Mouse (Mus musculus) layer of hippocampus, adult 2 months (tissue): ENCODE measurements around the gene Klf12. TPM values are rescaled to one million over a fixed set of nuclear protein-coding genes. Genes with fewer than 3 reads are reported as not detected.

Experiments
- DNase-seq, 2 experiments: peaks; one replicate each; pipeline ENCODE4 v3.0.0; 2022; ENCODE audit warnings: low spot score in 2 of 2
- H3K27ac ChIP-seq: fragments of 200-600 bp; 2 replicates; pipeline ENCODE4 v1.8.1; 2022
- H3K4me3 ChIP-seq: fragments of 200-600 bp; 2 replicates; pipeline ENCODE4 v1.8.1; 2022; ENCODE audit warnings: mild to moderate bottlenecking
- CTCF ChIP-seq: fragments of 200-600 bp; conservative IDR thresholded peaks from 2 replicates; pipeline ENCODE4 v1.8.1; 2022; ENCODE audit warnings: antibody characterized with exemption, mild to moderate bottlenecking, moderate library complexity
- total RNA-seq, 2 experiments: library from RNA; stranded (reverse); gene quantifications; 2 replicates each; pipeline ENCODE4 v1.2.3; 2021

The Klf12 gene
- total RNA-seq, 2 experiments from 2014 or later: 39.2 to 40.1 TPM

- no peak overlapping the region for H3K27ac ChIP-seq
- TF ChIP-seq CTCF: no peak
- no peak overlapping the region for H3K4me3 ChIP-seq
- DNase-seq: no peak
These were observed 187.0 kb downstream of the Klf12 start for GRCm38 (mm10) chr14:100097208-100098189.

GRCm38 (mm10) chr14:100095730-100096129 lies 188.7 kb downstream of the Klf12 start:
- TF ChIP-seq CTCF: no peak

GRCm38 (mm10) chr14:100090517-100090916 lies 194.0 kb downstream of the Klf12 start:
- DNase-seq: no peak
- no peak overlapping the region for H3K27ac ChIP-seq
- peak; percentile 65 for TF ChIP-seq CTCF
- H3K4me3 ChIP-seq: no peak overlapping the region

More at GRCm38 (mm10) chr14:100095730-100096129, 188.7 kb downstream of the Klf12 start:
- Histone ChIP-seq H3K27ac (no peak overlapping the region), H3K4me3 (no peak overlapping the region)
- DNase-seq: no peak

GRCm38 (mm10) chr14:100079620-100080019 lies 204.9 kb downstream of the Klf12 start:
- no peak for TF ChIP-seq CTCF
- no peak for DNase-seq
- Histone ChIP-seq H3K27ac (no peak overlapping the region), H3K4me3 (no peak overlapping the region)

- no peak overlapping the region for H3K4me3 ChIP-seq
- no peak overlapping the region for H3K27ac ChIP-seq
- TF ChIP-seq CTCF: no peak
- DNase-seq: no peak
These were observed 211.9 kb downstream of the Klf12 start for GRCm38 (mm10) chr14:100072431-100073195.

- DNase-seq: no peak
- no peak for TF ChIP-seq CTCF
- Histone ChIP-seq H3K27ac (no peak overlapping the region), H3K4me3 (no peak overlapping the region)
These were observed 214.9 kb downstream of the Klf12 start for GRCm38 (mm10) chr14:100069543-100070090.

- Histone ChIP-seq H3K4me3 (no peak overlapping the region), H3K27ac (no peak overlapping the region)
- DNase-seq: no peak
- TF ChIP-seq CTCF: no peak
These were observed 215.8 kb downstream of the Klf12 start for GRCm38 (mm10) chr14:100068715-100069114.

GRCm38 (mm10) chr14:100062516-100062915 lies 222.0 kb downstream of the Klf12 start:
- TF ChIP-seq CTCF: no peak
- no peak for DNase-seq
- Histone ChIP-seq H3K4me3 (no peak overlapping the region), H3K27ac (no peak overlapping the region)

- TF ChIP-seq CTCF: no peak
- DNase-seq: no peak
These were observed 230.3 kb downstream of the Klf12 start for GRCm38 (mm10) chr14:100054150-100054549.

GRCm38 (mm10) chr14:100053456-100053855 lies 231.0 kb downstream of the Klf12 start:
- Histone ChIP-seq H3K4me3 (no peak overlapping the region), H3K27ac (no peak overlapping the region)
- no peak for DNase-seq
- TF ChIP-seq CTCF: no peak

More at GRCm38 (mm10) chr14:100054150-100054549, 230.3 kb downstream of the Klf12 start:
- Histone ChIP-seq H3K4me3 (no peak overlapping the region), H3K27ac (no peak overlapping the region)

GRCm38 (mm10) chr14:100052876-100053275 lies 231.6 kb downstream of the Klf12 start:
- no peak for TF ChIP-seq CTCF
- Histone ChIP-seq H3K4me3 (no peak overlapping the region), H3K27ac (no peak overlapping the region)
- DNase-seq: no peak

- TF ChIP-seq CTCF: peak; percentile 56
- DNase-seq: no peak
- H3K4me3 ChIP-seq: no peak overlapping the region
- H3K27ac ChIP-seq: no peak overlapping the region
These were observed 239.0 kb downstream of the Klf12 start for GRCm38 (mm10) chr14:100045431-100045830.

GRCm38 (mm10) chr14:100041823-100042222 lies 242.7 kb downstream of the Klf12 start:
- TF ChIP-seq CTCF: no peak
- no peak for DNase-seq
- Histone ChIP-seq H3K27ac (no peak overlapping the region), H3K4me3 (no peak overlapping the region)
